Mouse (Mus musculus) testis, adult 2 months (tissue): ENCODE results near the gene Ttc39b. TPM values are rescaled to one million over a fixed set of nuclear protein-coding genes. Genes with fewer than 3 reads are reported as not detected.

Experiments used
- H3K27ac ChIP-seq: fragments of 200-500 bp; 2 replicates; pipeline ENCODE4 v1.5.1; 2012; ENCODE audit warnings: low read depth, low read length; ENCODE audit not compliant: control insufficient read depth, insufficient read depth
- H3K27me3 ChIP-seq: fragments of 200-500 bp; 2 replicates; pipeline ENCODE4 v1.6.1; 2012; ENCODE audit warnings: mild to moderate bottlenecking, low read length, moderate library complexity; ENCODE audit not compliant: control insufficient read depth, insufficient read depth
- H3K36me3 ChIP-seq: fragments of 200-500 bp; 2 replicates; pipeline ENCODE4 v1.6.1; 2012; ENCODE audit warnings: mild to moderate bottlenecking, low read length; ENCODE audit not compliant: control insufficient read depth, insufficient read depth
- H3K4me1 ChIP-seq: fragments of 200-500 bp; 2 replicates; pipeline ENCODE4 v1.6.1; 2012; ENCODE audit warnings: low read length; ENCODE audit not compliant: control insufficient read depth, insufficient read depth
- H3K4me3 ChIP-seq: fragments of 200-500 bp; 2 replicates; pipeline ENCODE4 v1.5.1; 2012; ENCODE audit warnings: low read depth, mild to moderate bottlenecking, low read length, moderate library complexity, mixed read lengths; ENCODE audit not compliant: control insufficient read depth
- CTCF ChIP-seq: fragments of 200-500 bp; IDR thresholded peaks from 2 replicates; pipeline ENCODE4 v1.5.1; 2012; ENCODE audit warnings: low read depth, mild to moderate bottlenecking, inconsistent platforms, low read length, moderate library complexity; ENCODE audit not compliant: control insufficient read depth, insufficient read depth, insufficient replicate concordance
- POLR2A ChIP-seq: fragments of 200-500 bp; IDR thresholded peaks from 2 replicates; pipeline ENCODE4 v1.6.1; 2012; ENCODE audit warnings: low read depth, mild to moderate bottlenecking, inconsistent platforms, low read length, moderate library complexity; ENCODE audit not compliant: control insufficient read depth
- polyA plus RNA-seq: library from polyadenylated mRNA; depleted of rRNA; stranded (reverse); fragments of >200 nt; gene quantifications from 2 replicates; pipeline ENCODE4 v1.2.3, GENCODE M21; 2012

Gene Ttc39b
- polyA plus RNA-seq, 1 experiment, result 6.6 TPM

DNA sequence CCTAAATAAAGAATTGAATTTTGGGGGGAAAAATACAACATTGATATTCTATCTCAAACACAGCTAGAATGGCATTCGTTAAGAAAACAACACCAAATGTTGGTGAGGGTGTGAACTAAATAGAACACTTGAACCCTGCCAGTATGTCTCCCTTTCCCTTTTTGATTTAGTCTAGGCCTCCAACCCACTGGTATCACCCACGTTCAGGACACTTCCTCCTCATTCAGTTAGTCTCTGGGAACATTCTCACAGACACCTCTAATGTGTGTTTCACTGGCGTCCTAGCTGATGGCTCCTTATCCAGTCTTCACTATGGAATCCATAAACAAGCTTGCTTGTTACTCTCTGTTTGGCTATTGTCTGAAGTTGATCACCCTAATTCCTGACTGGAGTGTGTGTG is 125.9 kb downstream of the Ttc39b start:
- TF ChIP-seq POLR2A, result no peak
- no peaks in the 10 kb centered on the region for H3K36me3 ChIP-seq
- no peaks in the 10 kb centered on the region for H3K27me3 ChIP-seq
- no peak overlapping the region for H3K27ac ChIP-seq
- H3K4me1 ChIP-seq, result no peaks in the 10 kb centered on the region
- no peak overlapping the region for H3K4me3 ChIP-seq

DNA sequence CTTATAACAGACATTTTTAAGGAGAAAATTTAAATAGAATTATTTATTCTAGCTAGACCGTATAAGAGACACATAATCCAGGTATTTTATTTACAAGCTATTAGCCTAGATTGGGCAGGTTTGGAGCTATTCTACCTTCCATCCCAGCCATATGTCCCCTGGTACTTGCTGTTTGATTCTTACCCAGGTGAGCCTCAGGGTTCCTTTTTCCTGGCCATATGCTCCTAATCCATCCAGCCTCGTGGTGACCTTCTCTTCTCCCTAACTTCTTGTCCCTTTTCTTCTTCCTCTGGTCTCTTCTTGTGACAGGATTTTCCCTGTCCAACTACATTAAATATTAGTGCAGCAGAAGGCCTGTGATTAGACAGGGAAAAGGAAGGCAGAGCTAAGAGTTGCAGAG is 134.3 kb downstream of the Ttc39b start:
- no peaks in the 10 kb centered on the region for H3K27me3 ChIP-seq
- no peaks in the 10 kb centered on the region for H3K4me1 ChIP-seq
- no peaks in the 10 kb centered on the region for H3K36me3 ChIP-seq
- no peak overlapping the region for H3K27ac ChIP-seq
- H3K4me3 ChIP-seq, result no peak overlapping the region
- TF ChIP-seq POLR2A (no peak), CTCF (no peak)

DNA sequence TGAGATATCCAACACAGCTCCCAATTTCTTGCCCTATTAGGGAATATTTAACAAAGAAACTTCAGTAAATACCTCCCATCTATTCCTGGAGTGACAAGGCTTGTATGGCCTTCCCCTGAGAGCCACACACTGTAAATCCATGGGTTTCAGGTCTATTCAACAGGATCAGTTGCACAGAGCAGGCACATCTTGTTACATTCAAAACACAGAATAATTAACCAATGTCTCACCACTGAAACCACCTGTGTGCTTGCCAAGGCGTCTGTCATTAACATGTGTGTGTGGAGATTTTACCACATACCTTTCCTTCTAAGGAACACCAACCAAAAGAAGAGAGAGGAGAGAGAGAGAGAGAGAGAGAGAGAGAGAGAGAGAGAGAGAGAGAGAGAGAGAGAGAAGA is 136.7 kb downstream of the Ttc39b start:
- TF ChIP-seq POLR2A, result no peak
- no peak for TF ChIP-seq CTCF
- H3K4me3 ChIP-seq, result no peak overlapping the region
- H3K4me1 ChIP-seq, result no peaks in the 10 kb centered on the region
- no peaks in the 10 kb centered on the region for H3K27me3 ChIP-seq
- no peaks in the 10 kb centered on the region for H3K36me3 ChIP-seq
- H3K27ac ChIP-seq, result no peak overlapping the region

DNA sequence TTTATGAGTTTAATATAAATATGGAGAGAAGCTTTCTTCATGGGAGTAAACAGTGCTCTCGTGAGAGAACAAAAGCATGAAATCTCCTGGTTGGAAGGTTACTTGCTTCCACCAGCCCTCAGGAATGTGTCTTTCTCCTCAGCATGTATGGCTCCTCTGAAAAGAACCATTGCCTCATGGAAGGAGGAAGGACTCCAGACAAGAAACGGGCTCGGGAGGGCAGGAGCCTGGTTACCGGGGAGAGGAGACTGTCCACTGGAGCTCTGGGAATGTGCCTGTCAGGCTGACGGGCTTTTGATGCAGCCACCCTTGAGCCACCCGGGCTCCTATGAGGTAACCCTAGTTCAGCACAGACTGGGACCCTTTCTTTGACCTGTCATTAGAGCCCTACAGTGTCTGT is 137.6 kb downstream of the Ttc39b start:
- H3K4me3 ChIP-seq, result no peak overlapping the region
- TF ChIP-seq POLR2A (no peak), CTCF (no peak)
- no peaks in the 10 kb centered on the region for H3K27me3 ChIP-seq
- H3K4me1 ChIP-seq, result no peaks in the 10 kb centered on the region
- H3K36me3 ChIP-seq, result no peaks in the 10 kb centered on the region
- H3K27ac ChIP-seq, result no peak overlapping the region

DNA sequence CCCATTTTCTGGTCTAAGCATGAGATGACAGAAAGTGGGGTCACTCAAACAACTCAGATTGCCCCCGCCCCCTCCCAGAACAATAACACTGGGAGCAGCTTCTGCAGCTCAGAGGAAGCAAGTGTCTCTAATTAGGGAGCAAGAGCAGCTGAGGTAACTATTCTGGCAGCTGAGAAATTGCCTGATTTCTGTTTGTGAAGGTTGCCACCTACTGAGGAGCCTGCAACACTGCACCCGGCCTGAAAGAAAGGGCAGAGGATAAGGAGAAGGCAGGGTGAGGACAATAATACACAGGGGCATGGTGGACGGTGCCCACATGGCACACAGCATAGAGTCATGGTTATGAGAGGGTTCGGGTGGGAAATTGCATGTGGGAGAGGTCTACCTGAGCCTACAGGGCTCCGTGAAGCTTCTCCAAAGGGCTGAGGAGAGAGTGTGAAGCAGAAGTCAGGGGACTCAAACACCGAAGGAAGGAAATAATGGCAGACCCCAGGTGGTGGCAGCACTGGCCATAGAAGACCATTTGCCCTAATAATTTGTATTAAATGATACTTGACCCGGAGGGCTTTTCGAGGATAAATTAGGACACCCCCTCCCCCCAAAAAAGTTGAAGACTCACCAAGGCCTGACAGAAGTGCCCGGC is 140.6 kb downstream of the Ttc39b start:
- Histone ChIP-seq H3K36me3 (no peaks in the 10 kb centered on the region), H3K27me3 (no peaks in the 10 kb centered on the region)

DNA sequence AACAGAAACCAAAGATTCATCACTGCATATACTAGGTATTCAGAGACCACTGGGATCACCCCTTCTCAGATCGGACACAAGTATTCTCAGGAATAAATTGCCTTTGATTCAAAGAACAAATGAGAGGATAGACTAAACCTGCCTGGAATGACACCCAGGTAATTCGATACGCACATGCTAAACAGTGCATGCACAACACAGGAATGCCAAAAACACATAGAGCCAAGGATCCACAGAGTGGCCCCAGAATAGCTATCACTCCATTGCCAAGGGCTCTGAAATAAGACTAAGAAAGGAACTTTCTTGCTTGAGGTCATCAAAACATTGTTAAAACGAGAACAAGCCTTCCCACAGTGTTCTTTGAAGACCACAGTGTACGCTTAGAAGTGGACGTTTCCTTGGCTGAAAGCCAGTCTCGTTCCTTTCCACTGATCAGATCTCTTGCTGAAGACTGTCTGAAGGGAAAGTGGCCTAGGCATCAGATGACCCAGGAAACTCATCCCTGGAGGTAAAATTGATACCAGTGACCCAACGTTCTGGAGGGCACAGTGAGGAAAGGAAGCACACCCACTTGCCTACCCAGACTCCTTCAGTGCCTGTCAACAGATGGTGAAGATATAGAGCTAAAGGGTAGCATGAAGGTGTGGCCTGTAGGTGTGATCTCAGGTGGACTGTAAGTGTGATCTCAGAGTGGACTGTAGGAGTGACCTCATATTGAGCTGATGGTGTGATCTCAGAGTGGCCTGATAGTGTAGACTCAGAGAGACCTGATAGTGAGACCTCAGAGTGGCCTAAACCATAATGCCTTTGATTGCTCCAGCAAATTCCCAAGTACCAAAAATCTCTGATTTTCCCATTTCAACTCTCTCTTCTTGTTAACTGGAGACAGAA is 141.6 kb downstream of the Ttc39b start:
- no peaks in the 10 kb centered on the region for H3K4me1 ChIP-seq
- no peak for TF ChIP-seq CTCF
- no peak for TF ChIP-seq POLR2A
- H3K4me3 ChIP-seq, result no peak overlapping the region
- no peak overlapping the region for H3K27ac ChIP-seq
- no peaks in the 10 kb centered on the region for H3K36me3 ChIP-seq
- H3K27me3 ChIP-seq, result no peaks in the 10 kb centered on the region

More for the DNA sequence above, 140.6 kb downstream of the Ttc39b start:
- no peak overlapping the region for H3K4me3 ChIP-seq
- no peaks in the 10 kb centered on the region for H3K4me1 ChIP-seq
- no peak overlapping the region for H3K27ac ChIP-seq
- no peak for TF ChIP-seq POLR2A
- TF ChIP-seq CTCF, result peak; percentile 52; the same call in 1 of the 2 replicates

DNA sequence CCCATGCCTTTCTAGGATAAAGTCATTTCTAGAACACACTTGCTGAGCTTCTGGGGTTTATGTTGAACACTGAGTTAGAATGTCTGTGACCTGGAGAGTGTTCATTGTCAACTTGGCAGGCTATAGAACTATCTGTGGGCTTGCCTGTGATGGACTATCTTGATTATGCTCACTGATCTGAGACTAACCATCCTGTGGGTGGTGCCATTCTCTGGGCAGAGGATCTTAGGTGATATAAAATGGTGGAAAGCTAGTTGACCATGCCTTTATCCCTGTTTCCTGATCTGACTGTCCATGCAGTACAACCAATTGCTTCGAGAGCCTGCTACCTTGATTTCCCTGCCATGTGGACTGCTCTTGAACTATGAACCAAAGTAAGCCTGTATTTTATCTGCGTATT is 146.6 kb downstream of the Ttc39b start:
- Histone ChIP-seq H3K4me1 (no peaks in the 10 kb centered on the region), H3K27ac (no peak overlapping the region), H3K36me3 (no peaks in the 10 kb centered on the region), H3K27me3 (no peaks in the 10 kb centered on the region), H3K4me3 (no peak overlapping the region)
- no peak for TF ChIP-seq CTCF
- no peak for TF ChIP-seq POLR2A
